Mouse (Mus musculus) lung, embryonic 15.5 days (tissue): ENCODE measurements around the gene Rpp40. TPM values are rescaled to one million over a fixed set of nuclear protein-coding genes. Genes with fewer than 3 reads are reported as not detected.

ENCODE experiments used
- ATAC-seq: fragments of 200-750 bp; cut with Nextera tagmentation; 2 replicates; pipeline ENCODE4 v1.8.0; 2017; ENCODE audit warnings: moderate number of reproducible peaks, borderline replicate concordance; ENCODE audit not compliant: low FRiP score, low TSS enrichment; ENCODE audit errors: extremely low read depth
- H3K27ac ChIP-seq: fragments of 300-500 bp; sonication (generic); 2 replicates; pipeline ENCODE4 v1.5.1; 2015; ENCODE audit warnings: moderate library complexity, mild to moderate bottlenecking, inconsistent platforms
- H3K27me3 ChIP-seq: fragments of 300-500 bp; sonication (generic); 2 replicates; pipeline ENCODE4 v1.6.1; 2015; ENCODE audit warnings: inconsistent platforms
- H3K36me3 ChIP-seq: fragments of 300-500 bp; sonication (generic); 2 replicates; pipeline ENCODE4 v1.6.1; 2015; ENCODE audit warnings: inconsistent platforms
- H3K4me1 ChIP-seq: fragments of 300-500 bp; sonication (generic); 2 replicates; pipeline ENCODE4 v1.6.1; 2015; ENCODE audit warnings: inconsistent platforms
- H3K4me2 ChIP-seq: fragments of 300-500 bp; sonication (generic); 2 replicates; pipeline ENCODE4 v1.6.1; 2015; ENCODE audit warnings: inconsistent platforms, mild to moderate bottlenecking, moderate library complexity
- H3K4me3 ChIP-seq: fragments of 300-500 bp; sonication (generic); 2 replicates; pipeline ENCODE4 v1.5.1; 2015; ENCODE audit warnings: mild to moderate bottlenecking, inconsistent platforms
- H3K9ac ChIP-seq: fragments of 300-500 bp; sonication (generic); 2 replicates; pipeline ENCODE4 v1.6.1; 2015; ENCODE audit warnings: inconsistent platforms
- H3K9me3 ChIP-seq: fragments of 300-500 bp; sonication (generic); 2 replicates; pipeline ENCODE4 v1.6.1; 2016; ENCODE audit warnings: inconsistent platforms
- WGBS: fragments of 180-500 bp; shearing (Covaris S2); methylation state at CpG from one replicate; pipeline ENCODE4 v1.1.7; 2015; 5-methylcytosine and 5-hydroxymethylcytosine counted together
- polyA plus RNA-seq: library from polyadenylated mRNA; unstranded; fragments of >200 nt; fragmentation: Nextera tagmentation; extraction: Ambion mirVana; gene quantifications from 2 replicates; pipeline ENCODE4 v1.2.1, GENCODE M21; 2015

Rpp40 gene
- polyA plus RNA-seq, 1 experiment from 2014 or later: 14.7 TPM

DNA sequence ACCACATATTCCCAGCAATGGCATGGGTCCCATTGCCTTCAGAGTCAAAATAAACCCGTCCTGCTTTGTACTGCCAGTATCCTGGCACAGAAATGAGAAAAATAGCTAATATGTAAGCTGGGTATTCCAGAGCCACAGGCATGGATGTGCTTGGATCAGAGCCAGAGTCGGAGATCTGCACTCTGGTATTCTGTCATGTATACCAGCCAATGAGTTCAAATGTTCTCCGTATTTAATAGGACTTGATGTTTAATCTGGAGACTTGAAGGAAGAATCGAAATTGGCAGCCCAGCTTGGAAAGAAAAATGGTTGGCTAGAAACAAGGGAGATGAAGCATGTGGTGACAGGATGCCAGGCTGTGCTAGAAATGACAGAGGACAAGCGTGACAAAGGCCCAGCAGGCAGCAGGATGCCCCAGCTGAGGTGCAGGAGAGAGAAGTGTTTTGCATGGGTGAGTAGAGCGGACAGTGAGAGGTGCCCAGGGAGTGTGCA, 25.6 kb downstream of the Rpp40 start:
- Histone ChIP-seq H3K9me3 (no peaks in the 10 kb centered on the region), H3K36me3 (no peaks in the 10 kb centered on the region), H3K4me3 (no peak overlapping the region), H3K27ac (no peak overlapping the region), H3K27me3 (no peaks in the 10 kb centered on the region), H3K9ac (no peak overlapping the region), H3K4me2 (no peak overlapping the region), H3K4me1 (no peaks in the 10 kb centered on the region)
- WGBS: 71% methylated on average over 6 of the region's 6 CpGs
- ATAC-seq: no peak

GRCm38 (mm10) chr13:35879519-35879918, 26.6 kb downstream of the Rpp40 start:
- H3K4me2 ChIP-seq: no peak overlapping the region
- H3K36me3 ChIP-seq: no peaks in the 10 kb centered on the region
- H3K27me3 ChIP-seq: no peaks in the 10 kb centered on the region
- H3K27ac ChIP-seq: no peak overlapping the region
- 77% methylated on average over 5 of the region's 5 CpGs for WGBS
- no peak overlapping the region for H3K4me3 ChIP-seq
- no peaks in the 10 kb centered on the region for H3K4me1 ChIP-seq
- H3K9ac ChIP-seq: no peak overlapping the region
- no peaks in the 10 kb centered on the region for H3K9me3 ChIP-seq
- ATAC-seq: no peak

GRCm38 (mm10) chr13:35879068-35879467, 27.1 kb downstream of the Rpp40 start:
- WGBS: 46% methylated on average over 5 of the region's 5 CpGs
- Histone ChIP-seq H3K27ac (no peak overlapping the region), H3K9ac (no peak overlapping the region), H3K9me3 (no peaks in the 10 kb centered on the region), H3K27me3 (no peaks in the 10 kb centered on the region), H3K4me3 (no peak overlapping the region), H3K4me1 (no peaks in the 10 kb centered on the region), H3K36me3 (no peaks in the 10 kb centered on the region), H3K4me2 (no peak overlapping the region)
- no peak for ATAC-seq

DNA sequence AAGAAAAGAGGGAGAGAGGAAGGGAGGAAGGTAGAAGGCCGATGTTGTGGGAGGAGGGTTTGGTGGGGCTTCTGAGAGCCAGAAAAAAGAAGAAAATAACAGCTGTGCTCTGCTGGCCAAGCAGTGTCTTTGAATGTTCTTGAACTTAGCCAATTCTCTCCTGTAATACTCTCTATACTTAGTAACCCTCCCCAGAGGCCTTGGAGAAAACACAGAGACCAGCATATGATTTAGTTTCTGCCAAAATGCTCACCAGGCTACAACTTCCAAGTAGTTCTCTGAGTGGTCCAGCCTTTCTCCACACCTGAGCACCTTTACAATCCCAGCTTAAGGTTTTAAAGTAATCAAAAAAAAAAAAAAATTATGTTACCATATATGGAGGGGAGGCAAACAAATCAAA, 27.9 kb downstream of the Rpp40 start:
- no peak for ATAC-seq
- H3K27me3 ChIP-seq: no peaks in the 10 kb centered on the region
- no peaks in the 10 kb centered on the region for H3K4me1 ChIP-seq
- no peak overlapping the region for H3K9ac ChIP-seq
- no peak overlapping the region for H3K4me3 ChIP-seq
- WGBS: 50% methylated on average over 1 of the region's 1 CpGs
- no peaks in the 10 kb centered on the region for H3K36me3 ChIP-seq
- H3K9me3 ChIP-seq: no peaks in the 10 kb centered on the region
- no peak overlapping the region for H3K4me2 ChIP-seq
- H3K27ac ChIP-seq: no peak overlapping the region

GRCm38 (mm10) chr13:35875396-35875795, 30.8 kb downstream of the Rpp40 start:
- H3K4me2 ChIP-seq: no peak overlapping the region
- H3K27ac ChIP-seq: no peak overlapping the region
- H3K27me3 ChIP-seq: no peaks in the 10 kb centered on the region
- no peaks in the 10 kb centered on the region for H3K4me1 ChIP-seq
- no peak overlapping the region for H3K4me3 ChIP-seq
- ATAC-seq: no peak
- WGBS: 83% methylated on average over 5 of the region's 5 CpGs
- no peak overlapping the region for H3K9ac ChIP-seq
- no peaks in the 10 kb centered on the region for H3K36me3 ChIP-seq
- no peaks in the 10 kb centered on the region for H3K9me3 ChIP-seq

GRCm38 (mm10) chr13:35871107-35871506, 35.1 kb downstream of the Rpp40 start:
- Histone ChIP-seq H3K4me2 (no peak overlapping the region), H3K27me3 (no peaks in the 10 kb centered on the region), H3K27ac (no peak overlapping the region), H3K4me3 (no peak overlapping the region), H3K4me1 (no peaks in the 10 kb centered on the region), H3K9me3 (no peaks in the 10 kb centered on the region), H3K9ac (no peak overlapping the region), H3K36me3 (0 out of 2 replicates have a peak, but pooled peaks cover 3% of the 10 kb centered on the region)
- ATAC-seq: no peak
- WGBS: 66% methylated on average over 3 of the region's 3 CpGs

- Histone ChIP-seq H3K4me2 (no peak overlapping the region), H3K4me3 (no peak overlapping the region), H3K4me1 (no peaks in the 10 kb centered on the region), H3K36me3 (0 out of 2 replicates have a peak, but pooled peaks cover 7% of the 10 kb centered on the region), H3K9me3 (no peaks in the 10 kb centered on the region), H3K27me3 (no peaks in the 10 kb centered on the region), H3K27ac (no peak overlapping the region), H3K9ac (no peak overlapping the region)
- 80% methylated on average over 8 of the region's 8 CpGs for WGBS
- no peak for ATAC-seq
These were observed 35.5 kb downstream of the Rpp40 start for GRCm38 (mm10) chr13:35870659-35871058.

DNA sequence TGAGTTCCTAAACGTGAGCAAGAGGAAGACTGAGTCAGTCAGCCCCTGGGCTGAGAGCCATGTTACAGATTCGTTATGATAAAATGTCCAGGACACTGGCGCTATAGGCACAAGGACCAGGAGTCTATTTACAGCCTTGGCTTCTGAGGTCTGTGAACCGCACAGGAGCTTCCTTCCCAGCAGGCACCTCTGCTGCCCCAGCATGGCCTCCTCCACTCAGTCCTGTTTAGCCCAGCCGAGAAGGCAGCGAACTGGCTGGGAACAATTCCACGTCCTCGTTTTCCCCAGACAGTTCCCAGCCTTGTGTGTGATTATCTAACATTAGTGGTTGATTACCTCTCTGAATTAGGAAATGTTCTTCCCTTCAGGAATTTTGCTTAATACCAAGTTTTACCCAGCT, 45.2 kb downstream of the Rpp40 start:
- Histone ChIP-seq H3K27me3 (no peaks in the 10 kb centered on the region), H3K27ac (no peak overlapping the region), H3K4me3 (no peak overlapping the region), H3K4me1 (no peaks in the 10 kb centered on the region), H3K4me2 (no peak overlapping the region), H3K9ac (no peak overlapping the region), H3K36me3 (peaks cover 21% of the 10 kb centered on the region; the same call in 1 of the 2 replicates), H3K9me3 (no peaks in the 10 kb centered on the region)
- no peak for ATAC-seq
- 66% methylated on average over 8 of the region's 8 CpGs for WGBS

- no peak overlapping the region for H3K27ac ChIP-seq
- peaks cover 3% of the 10 kb centered on the region; the same call in 1 of the 2 replicates for H3K36me3 ChIP-seq
- no peak for ATAC-seq
- no peak overlapping the region for H3K4me2 ChIP-seq
- no peaks in the 10 kb centered on the region for H3K4me1 ChIP-seq
- H3K4me3 ChIP-seq: no peak overlapping the region
- no peaks in the 10 kb centered on the region for H3K27me3 ChIP-seq
- H3K9ac ChIP-seq: no peak overlapping the region
- WGBS: 82% methylated on average over 7 of the region's 7 CpGs
- H3K9me3 ChIP-seq: no peaks in the 10 kb centered on the region
These were observed 48.7 kb downstream of the Rpp40 start for GRCm38 (mm10) chr13:35857486-35857885.

GRCm38 (mm10) chr13:35852851-35853575, 53.1 kb downstream of the Rpp40 start:
- Histone ChIP-seq H3K27me3 (no peaks in the 10 kb centered on the region), H3K36me3 (no peaks in the 10 kb centered on the region), H3K9me3 (no peaks in the 10 kb centered on the region), H3K4me2 (no peak overlapping the region), H3K4me1 (peaks cover 7% of the 10 kb centered on the region), H3K27ac (no peak overlapping the region), H3K4me3 (no peak overlapping the region), H3K9ac (no peak overlapping the region)
- WGBS: 91% methylated on average over 2 of the region's 2 CpGs
- no peak for ATAC-seq

DNA sequence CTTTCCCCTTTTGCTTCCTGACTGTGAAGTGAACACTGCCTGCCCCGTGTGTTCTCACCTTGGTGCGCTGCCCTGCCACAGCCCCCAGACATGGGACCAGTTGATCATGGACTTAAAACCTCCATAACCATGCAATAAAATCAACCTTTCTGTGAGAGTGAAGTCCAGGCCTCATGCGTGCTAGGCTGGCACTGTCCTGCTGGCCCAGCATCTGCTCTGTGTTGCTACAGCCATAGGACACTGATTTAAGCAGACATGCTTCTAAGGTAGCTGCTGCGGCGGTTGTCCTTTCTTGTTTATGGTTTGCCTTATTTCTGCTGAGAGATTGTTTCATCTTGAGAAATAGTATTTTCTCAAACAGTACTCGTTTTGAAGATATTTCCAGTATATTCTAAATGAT, 54.6 kb downstream of the Rpp40 start:
- WGBS: 92% methylated on average over 6 of the region's 6 CpGs
- no peak overlapping the region for H3K9ac ChIP-seq
- no peak overlapping the region for H3K27ac ChIP-seq
- no peaks in the 10 kb centered on the region for H3K36me3 ChIP-seq
- H3K4me3 ChIP-seq: no peak overlapping the region
- H3K27me3 ChIP-seq: no peaks in the 10 kb centered on the region
- no peaks in the 10 kb centered on the region for H3K9me3 ChIP-seq
- no peak for ATAC-seq
- H3K4me2 ChIP-seq: no peak overlapping the region
- peaks cover 8% of the 10 kb centered on the region for H3K4me1 ChIP-seq

DNA sequence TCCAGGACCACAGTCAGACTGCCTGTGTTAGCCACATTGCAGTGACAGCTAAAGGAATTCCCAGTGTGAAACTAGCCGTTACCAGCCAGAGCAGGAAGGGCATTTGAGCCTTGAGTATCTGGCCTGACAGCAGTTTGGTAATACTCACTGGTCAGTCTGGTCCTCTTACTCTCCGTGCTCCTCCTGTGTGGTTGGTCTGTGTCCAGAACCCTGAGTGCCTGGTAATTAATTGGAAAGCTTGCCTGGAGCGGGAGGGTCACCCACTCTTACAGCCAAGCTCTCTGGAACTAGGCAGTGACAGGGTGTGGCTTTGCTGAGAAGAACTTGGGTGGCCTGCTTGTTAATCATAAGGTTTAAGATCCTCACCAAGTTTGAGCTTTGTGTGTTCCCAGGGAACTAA, 57.5 kb downstream of the Rpp40 start:
- H3K27me3 ChIP-seq: no peaks in the 10 kb centered on the region
- no peaks in the 10 kb centered on the region for H3K36me3 ChIP-seq
- no peak overlapping the region for H3K27ac ChIP-seq
- H3K9ac ChIP-seq: no peak overlapping the region
- 50% methylated on average over 3 of the region's 3 CpGs for WGBS
- no peak overlapping the region for H3K4me2 ChIP-seq
- peak; percentile 59; the same call in 1 of the 2 replicates for ATAC-seq
- H3K4me1 ChIP-seq: peaks cover 8% of the 10 kb centered on the region
- H3K4me3 ChIP-seq: no peak overlapping the region
- H3K9me3 ChIP-seq: no peaks in the 10 kb centered on the region
